Comparison of ENCODE assay signal across 16 mouse cellular contexts in genomic region chr2:124573734-124574133, GRCm38 (mm10).
"Had no signal": no experiment of that assay in that cellular context is flagged by ENCODE, and none has a peak within 500 bp of the region (broad histone marks: within the 10 kb centered on the region; RNA-seq: fewer than 3 reads in every experiment).

No protein-coding gene starts in this region.

- ATAC-seq: liver, embryonic 12.5 days; midbrain, embryonic 13.5 days; midbrain, embryonic 16.5 days had no signal

- DNase-seq: kidney, adult 2 months; kidney, postnatal 25 days; layer of hippocampus, adult 9-11 months; liver; lung, adult 18-20 months; lung, postnatal 10 days; lung, postnatal 4 days; retina, postnatal 1 day; right cerebral cortex, postnatal 25 days; spleen, adult 18-20 months; thymus, adult 2 months; thymus, postnatal 14 days; thymus, postnatal 4 days had no signal
